Mouse (Mus musculus): ENCODE data around the gene Cbx4.

DNA sequence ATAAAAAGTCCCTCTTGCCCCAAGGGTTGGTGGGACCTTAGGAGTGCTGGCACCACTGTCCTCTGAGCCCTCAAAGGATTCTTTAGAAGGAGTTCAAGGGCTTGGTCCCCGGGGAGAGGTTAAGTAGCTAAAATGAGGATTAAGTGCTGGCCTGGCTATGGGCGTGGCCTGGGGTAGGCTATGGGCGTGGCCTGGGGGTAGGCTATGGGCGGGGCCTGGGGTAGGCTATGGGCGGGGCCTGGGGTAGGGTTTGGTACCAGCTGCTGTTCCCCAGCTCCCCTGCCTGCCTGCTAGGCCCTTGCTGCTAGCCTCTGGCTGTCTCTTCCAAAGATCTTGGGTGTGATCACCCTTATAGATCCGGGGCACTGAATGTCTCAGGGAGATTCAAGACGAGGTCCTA lies 25.3 kb upstream of the Cbx4 start:
- no peak for TF ChIP-seq POLR2A (IDR thresholded peaks at IDR 0.05; ENCODE audit: borderline replicate concordance, control insufficient read depth, low read depth, low read length)
- no peak for TF ChIP-seq CTCF (IDR thresholded peaks at IDR 0.05; ENCODE audit: control insufficient read depth, insufficient read depth, low read length)
